In genomic region chr3:41589988-41590387, GRCm38 (mm10) we compare ENCODE assay signal across 19 mouse cellular contexts. TPM values are rescaled to one million over a fixed set of nuclear protein-coding genes. Genes with fewer than 3 reads are reported as not detected.
DNase-seq lines count a peak whose midpoint lies in the region; ATAC-seq and TF ChIP-seq lines count a peak whose summit lies in the region.
"Had no signal": no experiment of that assay in that cellular context is flagged by ENCODE, and none has a peak within 500 bp of the region (broad histone marks: within the 10 kb centered on the region; RNA-seq: fewer than 3 reads in every experiment).

No protein-coding gene starts in this region.

- H3K9ac ChIP-seq in heart, embryonic 12.5 days = no peak overlapping the region
- H3K9ac ChIP-seq in stomach, embryonic 15.5 days = no peak overlapping the region
- no peak overlapping the region for H3K9ac ChIP-seq in stomach, postnatal 0 days (ENCODE audit: low read length)
- no peak overlapping the region for H3K9ac ChIP-seq in hindbrain, embryonic 12.5 days
- H3K9ac ChIP-seq: embryonic facial prominence, embryonic 12.5 days; forebrain, postnatal 0 days; kidney, embryonic 15.5 days had no signal

- peaks cover 65% of the 10 kb centered on the region for H3K4me1 ChIP-seq in heart, embryonic 12.5 days (replicated peaks)
- H3K4me1 ChIP-seq in stomach, embryonic 15.5 days = peaks cover 5% of the 10 kb centered on the region; the same call in 1 of the 2 replicates
- H3K4me1 ChIP-seq in stomach, postnatal 0 days (replicated peaks; ENCODE audit: control insufficient read depth, insufficient read depth) = no peaks in the 10 kb centered on the region
- peaks cover 12% of the 10 kb centered on the region; the same call in 1 of the 2 replicates for H3K4me1 ChIP-seq in hindbrain, embryonic 12.5 days

- no peak overlapping the region for H3K4me3 ChIP-seq in heart, embryonic 12.5 days
- no peak overlapping the region for H3K4me3 ChIP-seq in stomach, embryonic 15.5 days (replicated peaks)
- no peak overlapping the region for H3K4me3 ChIP-seq in stomach, postnatal 0 days (ENCODE audit: low read depth, low read length)
- H3K4me3 ChIP-seq in hindbrain, embryonic 12.5 days = no peak overlapping the region
- H3K4me3 ChIP-seq: embryonic facial prominence, embryonic 12.5 days; heart, embryonic 10.5 days; hindbrain, embryonic 10.5 days; kidney, embryonic 15.5 days had no signal

- no peak for TF ChIP-seq CTCF in stomach, postnatal 0 days (IDR thresholded peaks at IDR 0.05; ENCODE audit: low read depth)

- ATAC-seq in heart, embryonic 12.5 days (ENCODE audit: insufficient number of reproducible peaks, low FRiP score) = no peak
- ATAC-seq in stomach, embryonic 15.5 days (ENCODE audit: insufficient read depth, low FRiP score, low read depth) = no peak
- no peak for ATAC-seq in stomach, postnatal 0 days (ENCODE audit: low FRiP score, low TSS enrichment)
- no peak for ATAC-seq in hindbrain, embryonic 12.5 days (ENCODE audit: low FRiP score)
- ATAC-seq: forebrain, postnatal 0 days; hindbrain, embryonic 16.5 days; inflammation-experienced regulatory T-cells, adult 6 months had no signal

- TF ChIP-seq EP300 in stomach, postnatal 0 days (optimal IDR thresholded peaks at IDR 0.05) = no peak

- H3K36me3 ChIP-seq in heart, embryonic 12.5 days = peaks cover 34% of the 10 kb centered on the region
- H3K36me3 ChIP-seq in stomach, embryonic 15.5 days = peaks cover 14% of the 10 kb centered on the region
- H3K36me3 ChIP-seq in stomach, postnatal 0 days (ENCODE audit: control insufficient read depth, insufficient read depth, low read length) = 0 out of 2 replicates have a peak, but pooled peaks cover 2% of the 10 kb centered on the region
- peaks cover 27% of the 10 kb centered on the region for H3K36me3 ChIP-seq in hindbrain, embryonic 12.5 days

- WGBS in heart, embryonic 12.5 days = 57% methylated on average over 4 of the region's 4 CpGs
- WGBS in stomach, embryonic 15.5 days = 84% methylated on average over 4 of the region's 4 CpGs
- WGBS in stomach, postnatal 0 days = 90% methylated on average over 4 of the region's 4 CpGs
- 99% methylated on average over 4 of the region's 4 CpGs for WGBS in hindbrain, embryonic 12.5 days

- intact Hi-C loops in heart, postnatal 36 days (cut with DNase I) = loop anchor here (2.0 to 10.0 kb wide), 3 partner anchors 361 to 505 kb away; partner anchors contain the start of gene Pgrmc2

- H3K9me3 ChIP-seq in heart, embryonic 12.5 days (replicated peaks) = no peaks in the 10 kb centered on the region
- no peaks in the 10 kb centered on the region for H3K9me3 ChIP-seq in stomach, embryonic 15.5 days
- H3K9me3 ChIP-seq in stomach, postnatal 0 days (ENCODE audit: control insufficient read depth, low read length) = no peaks in the 10 kb centered on the region
- H3K9me3 ChIP-seq in hindbrain, embryonic 12.5 days (replicated peaks) = no peaks in the 10 kb centered on the region
- H3K9me3 ChIP-seq: embryonic facial prominence, embryonic 12.5 days; heart, embryonic 10.5 days; hindbrain, embryonic 10.5 days; kidney, embryonic 15.5 days had no signal

- 0 out of 2 replicates have a peak overlapping the region, but pooled peaks have one; percentile 1 for H3K27ac ChIP-seq in heart, embryonic 12.5 days (ENCODE audit: poor library complexity, severe bottlenecking)
- H3K27ac ChIP-seq in stomach, embryonic 15.5 days = peak overlapping the region; percentile 16; the same call in 1 of the 2 replicates
- H3K27ac ChIP-seq in stomach, postnatal 0 days (replicated peaks) = no peak overlapping the region
- H3K27ac ChIP-seq in hindbrain, embryonic 12.5 days = no peak overlapping the region
- H3K27ac ChIP-seq: embryonic facial prominence, embryonic 12.5 days; heart, embryonic 10.5 days; hindbrain, embryonic 10.5 days; kidney, embryonic 15.5 days had no signal

- H3K4me2 ChIP-seq in heart, embryonic 12.5 days = no peak overlapping the region
- no peak overlapping the region for H3K4me2 ChIP-seq in stomach, embryonic 15.5 days
- no peak overlapping the region for H3K4me2 ChIP-seq in stomach, postnatal 0 days (replicated peaks; ENCODE audit: low read depth)
- H3K4me2 ChIP-seq in hindbrain, embryonic 12.5 days (replicated peaks) = no peak overlapping the region
- H3K4me2 ChIP-seq: embryonic facial prominence, embryonic 12.5 days; kidney, embryonic 15.5 days had no signal

- H3K27me3 ChIP-seq in heart, embryonic 12.5 days (replicated peaks) = no peaks in the 10 kb centered on the region
- H3K27me3 ChIP-seq in stomach, embryonic 15.5 days (replicated peaks) = no peaks in the 10 kb centered on the region
- H3K27me3 ChIP-seq in stomach, postnatal 0 days (ENCODE audit: control insufficient read depth, insufficient read depth, low read length) = no peaks in the 10 kb centered on the region
- H3K27me3 ChIP-seq in hindbrain, embryonic 12.5 days = no peaks in the 10 kb centered on the region
- H3K27me3 ChIP-seq: embryonic facial prominence, embryonic 12.5 days; kidney, embryonic 15.5 days had no signal

- DNase-seq in heart, postnatal 36 days = no peak
- DNase-seq in stomach, postnatal 0 days (ENCODE audit: low spot score) = no peak
- DNase-seq in adipocyte (ENCODE audit: low spot score) = peak; percentile 74
- no peak for DNase-seq in urinary bladder, postnatal 4 days (ENCODE audit: low spot score in 2 of 2)
- DNase-seq: cerebellum, adult 11-12 months; cerebellum, adult 9-10 months; cerebellum, postnatal 25 days; forebrain, postnatal 0 days; gastrocnemius, postnatal 25 days; kidney, adult 2 months had no signal

RNA-seq across cellular contexts. Expression of gene Jade1, which starts 34.5 kb away (rescaled TPM):
- polyA plus RNA-seq in heart, embryonic 12.5 days (2016; fragmentation: Nextera tagmentation; extraction: Ambion mirVana) = 17.4 and 19.3 TPM in 2 replicates
- 10 to 100 TPM; 30.2 to 41.1 TPM for total RNA-seq in heart, postnatal 36 days (2021)
- 17.0 and 17.5 TPM in 2 replicates for polyA plus RNA-seq in stomach, embryonic 15.5 days (2015; fragmentation: Nextera tagmentation; extraction: Ambion mirVana)
- 7.6 and 9.0 TPM in 2 replicates for polyA plus RNA-seq in stomach, postnatal 0 days (2015; fragmentation: Nextera tagmentation; extraction: Ambion mirVana)
- 14.7 and 16.0 TPM in 2 replicates for polyA plus RNA-seq in hindbrain, embryonic 12.5 days (2016; fragmentation: Nextera tagmentation; extraction: Ambion mirVana)

Comparison
In these comparisons a context has a peak if more than half of its experiments do, and no peak if none do; other contexts are left out.
1. H3K27ac ChIP-seq: peak in heart, embryonic 12.5 days (single experiment) and stomach, embryonic 15.5 days (single experiment); none in stomach, postnatal 0 days (single experiment) and hindbrain, embryonic 12.5 days (single experiment).